Mouse (Mus musculus): ENCODE results near the gene Odf3b. TPM values are rescaled to one million over a fixed set of nuclear protein-coding genes. Genes with fewer than 3 reads are reported as not detected.
A peak's percentile ranks its signal among the peaks of the same experiment; 100 is the strongest.

The Odf3b gene
- total and polyA plus RNA-seq, 3 experiments = not detected

GRCm38 (mm10) chr15:89355241-89356187, 23.6 kb downstream of the Odf3b start, which contains the start of the genes Lmf2 and Ncaph2 (continued):
- TF ChIP-seq ETS1 (conservative IDR thresholded peaks at IDR 0.05; ENCODE audit: low read depth, low read length) = peak; percentile 22; the same call in 1 of the 2 replicates

- Histone ChIP-seq H3K4me3 (replicated peaks in 1 of 3; ENCODE audit: low read depth in 2 of 3, low read length in 2 of 3, poor library complexity in 1 of 3) (peak overlapping the region; percentile 71 to 88 (median 85)), H3K9ac (ENCODE audit: insufficient read depth, low read depth) (peak overlapping the region; percentile 50), H3K36me3 (replicated peaks in 1 of 2; ENCODE audit: control insufficient read depth in 1 of 2, insufficient read depth in 1 of 2, low read length in 1 of 2) (peaks cover 36 to 61% of the 10 kb centered on the region in 2 experiments), H3K4me1 (ENCODE audit: control insufficient read depth in 1 of 2, insufficient read depth in 2 of 2) (peaks cover 15 to 36% of the 10 kb centered on the region in 2 experiments), H3K9me3 (replicated peaks; ENCODE audit: low read length) (no peaks in the 10 kb centered on the region), H3K79me2 (replicated peaks; ENCODE audit: control insufficient read depth, extremely low read depth, insufficient read depth, poor library complexity, severe bottlenecking) (peaks cover 45% of the 10 kb centered on the region), H3K27ac (ENCODE audit: insufficient read depth, low read depth) (no peak overlapping the region), H3K4me2 (ENCODE audit: insufficient read depth, low read depth, poor library complexity, severe bottlenecking) (peak overlapping the region; percentile 65), H3K27me3 (replicated peaks) (no peaks in the 10 kb centered on the region)
- in situ Hi-C loops (cut with MboI; ENCODE audit: low pct_ligation_motif_present, low pct_unique_long_range_greater_than_20kb, low sequenced_read_pairs) = loop anchor here (25.0 kb wide), 1 partner anchor 242 kb away; the partner anchor contains the start of gene Tubgcp6
- dilution Hi-C loops (cut with MboI; ENCODE audit: extremely low pct_ligation_motif_present, extremely low pct_unique_long_range_greater_than_20kb, low sequenced_read_pairs) = no loop called here
- DNase-seq (ENCODE audit: extremely low read depth) = no peak
- TF ChIP-seq HCFC1 (IDR thresholded peaks at IDR 0.05; ENCODE audit: low read depth, low read length) = no peak
- no peak for TF ChIP-seq JUN (IDR thresholded peaks at IDR 0.05; ENCODE audit: insufficient read depth, low read depth, low read length)
- no peak for TF ChIP-seq SIN3A (IDR thresholded peaks at IDR 0.05; ENCODE audit: low read length)
- no peak for TF ChIP-seq CHD2 (IDR thresholded peaks at IDR 0.05; ENCODE audit: low read length)
- TF ChIP-seq CTCF (conservative IDR thresholded peaks at IDR 0.05 in 1 of 2, IDR thresholded peaks at IDR 0.05 in 1 of 2; ENCODE audit: low read depth in 2 of 2, low read length in 2 of 2) = no peak
- no peak for TF ChIP-seq USF1 (IDR thresholded peaks at IDR 0.05; ENCODE audit: low read depth, low read length)
- TF ChIP-seq ELF1 (IDR thresholded peaks at IDR 0.05; ENCODE audit: low read depth, low read length) = no peak
- no peak for TF ChIP-seq NRF1 (IDR thresholded peaks at IDR 0.05; ENCODE audit: low read depth, low read length)
- TF ChIP-seq NELFE (IDR thresholded peaks at IDR 0.05; ENCODE audit: low read depth, low read length) = no peak
- TF ChIP-seq UBTF (IDR thresholded peaks at IDR 0.05; ENCODE audit: low read depth, low read length) = no peak
- TF ChIP-seq ZC3H11A (IDR thresholded peaks at IDR 0.05; ENCODE audit: low read depth, low read length) = no peak
- no peak for TF ChIP-seq BHLHE40 (IDR thresholded peaks at IDR 0.05; ENCODE audit: low read depth, low read length)
- TF ChIP-seq ETS1 (conservative IDR thresholded peaks at IDR 0.05; ENCODE audit: low read depth, low read length) = no peak
Measured at GRCm38 (mm10) chr15:89354455-89354854, 24.6 kb downstream of the Odf3b start.

GRCm38 (mm10) chr15:89353837-89354236, 25.2 kb downstream of the Odf3b start:
- dilution Hi-C loops (cut with MboI; ENCODE audit: extremely low pct_ligation_motif_present, extremely low pct_unique_long_range_greater_than_20kb, low sequenced_read_pairs) (no loop called here), in situ Hi-C loops (cut with MboI; ENCODE audit: low pct_ligation_motif_present, low pct_unique_long_range_greater_than_20kb, low sequenced_read_pairs) (loop anchor here (25.0 kb wide), 1 partner anchor 242 kb away; the partner anchor contains the start of gene Tubgcp6)
- Histone ChIP-seq H3K79me2 (replicated peaks; ENCODE audit: control insufficient read depth, extremely low read depth, insufficient read depth, poor library complexity, severe bottlenecking) (peaks cover 39% of the 10 kb centered on the region), H3K9me3 (replicated peaks; ENCODE audit: low read length) (no peaks in the 10 kb centered on the region), H3K4me3 (replicated peaks in 1 of 3; ENCODE audit: low read depth in 2 of 3, low read length in 2 of 3, poor library complexity in 1 of 3) (no peak overlapping the region), H3K36me3 (replicated peaks in 1 of 2; ENCODE audit: control insufficient read depth in 1 of 2, insufficient read depth in 1 of 2, low read length in 1 of 2) (peaks cover 36 to 56% of the 10 kb centered on the region in 2 experiments), H3K4me2 (ENCODE audit: insufficient read depth, low read depth, poor library complexity, severe bottlenecking) (peak overlapping the region; percentile 65; the same call in 1 of the 2 replicates), H3K4me1 (ENCODE audit: control insufficient read depth in 1 of 2, insufficient read depth in 2 of 2) (peaks cover 12 to 30% of the 10 kb centered on the region in 2 experiments), H3K27me3 (replicated peaks) (no peaks in the 10 kb centered on the region), H3K27ac (ENCODE audit: insufficient read depth, low read depth) (no peak overlapping the region), H3K9ac (ENCODE audit: insufficient read depth, low read depth) (no peak overlapping the region)
- DNase-seq (ENCODE audit: extremely low read depth) = no peak
- no peak for TF ChIP-seq ZKSCAN1 (IDR thresholded peaks at IDR 0.05; ENCODE audit: borderline replicate concordance, low read depth, low read length)
- no peak for TF ChIP-seq CHD1 (IDR thresholded peaks at IDR 0.05; ENCODE audit: low read depth, low read length)
- TF ChIP-seq EP300 (IDR thresholded peaks at IDR 0.05; ENCODE audit: low read length) = no peak
- no peak for TF ChIP-seq MEF2A (IDR thresholded peaks at IDR 0.05; ENCODE audit: borderline replicate concordance, low read depth, low read length)
- TF ChIP-seq MAFK (IDR thresholded peaks at IDR 0.05; ENCODE audit: insufficient replicate concordance, low read length) = no peak
- TF ChIP-seq CTCF (conservative IDR thresholded peaks at IDR 0.05 in 1 of 2, IDR thresholded peaks at IDR 0.05 in 1 of 2; ENCODE audit: low read depth in 2 of 2, low read length in 2 of 2) = no peak
- TF ChIP-seq MYC (IDR thresholded peaks at IDR 0.05; ENCODE audit: low read depth, low read length) = no peak
- no peak for TF ChIP-seq ETS1 (conservative IDR thresholded peaks at IDR 0.05; ENCODE audit: low read depth, low read length)
- no peak for TF ChIP-seq RAD21 (IDR thresholded peaks at IDR 0.05; ENCODE audit: low read depth, low read length)
- no peak for TF ChIP-seq MXI1 (IDR thresholded peaks at IDR 0.05; ENCODE audit: low read depth, low read length)
- TF ChIP-seq MAZ (IDR thresholded peaks at IDR 0.05; ENCODE audit: low read depth, low read length) = no peak
- TF ChIP-seq ZMIZ1 (IDR thresholded peaks at IDR 0.05; ENCODE audit: low read depth, low read length) = no peak
- no peak for TF ChIP-seq POLR2A (IDR thresholded peaks at IDR 0.05; ENCODE audit: low read depth, low read length)
- TF ChIP-seq IRF4 (IDR thresholded peaks at IDR 0.05; ENCODE audit: low read depth, low read length) = no peak
- no peak for TF ChIP-seq POLR2AphosphoS2 (IDR thresholded peaks at IDR 0.05; ENCODE audit: low read depth, low read length)
- TF ChIP-seq PAX5 (IDR thresholded peaks at IDR 0.05; ENCODE audit: low read length) = no peak
- TF ChIP-seq SIN3A (IDR thresholded peaks at IDR 0.05; ENCODE audit: low read length) = no peak
- no peak for TF ChIP-seq KAT2A (IDR thresholded peaks at IDR 0.05; ENCODE audit: insufficient replicate concordance, low read length)
- no peak for TF ChIP-seq UBTF (IDR thresholded peaks at IDR 0.05; ENCODE audit: low read depth, low read length)

Measured in CH12.LX (cell line).